Mouse (Mus musculus) lung, embryonic 15.5 days (tissue): Measurements from ENCODE around the gene Slc25a28. TPM values are rescaled to one million over a fixed set of nuclear protein-coding genes. Genes with fewer than 3 reads are reported as not detected.
A peak's percentile ranks its signal among the peaks of the same experiment; 100 is the strongest.

Source experiments
- ATAC-seq: fragments of 200-750 bp; cut with Nextera tagmentation; 2 replicates; pipeline ENCODE4 v1.8.0; 2017; ENCODE audit warnings: moderate number of reproducible peaks, borderline replicate concordance; ENCODE audit not compliant: low FRiP score, low TSS enrichment; ENCODE audit errors: extremely low read depth
- H3K27ac ChIP-seq: fragments of 300-500 bp; sonication (generic); 2 replicates; pipeline ENCODE4 v1.5.1; 2015; ENCODE audit warnings: moderate library complexity, mild to moderate bottlenecking, inconsistent platforms
- H3K27me3 ChIP-seq: fragments of 300-500 bp; sonication (generic); 2 replicates; pipeline ENCODE4 v1.6.1; 2015; ENCODE audit warnings: inconsistent platforms
- H3K36me3 ChIP-seq: fragments of 300-500 bp; sonication (generic); 2 replicates; pipeline ENCODE4 v1.6.1; 2015; ENCODE audit warnings: inconsistent platforms
- H3K4me1 ChIP-seq: fragments of 300-500 bp; sonication (generic); 2 replicates; pipeline ENCODE4 v1.6.1; 2015; ENCODE audit warnings: inconsistent platforms
- H3K4me2 ChIP-seq: fragments of 300-500 bp; sonication (generic); 2 replicates; pipeline ENCODE4 v1.6.1; 2015; ENCODE audit warnings: inconsistent platforms, mild to moderate bottlenecking, moderate library complexity
- H3K4me3 ChIP-seq: fragments of 300-500 bp; sonication (generic); 2 replicates; pipeline ENCODE4 v1.5.1; 2015; ENCODE audit warnings: mild to moderate bottlenecking, inconsistent platforms
- H3K9ac ChIP-seq: fragments of 300-500 bp; sonication (generic); 2 replicates; pipeline ENCODE4 v1.6.1; 2015; ENCODE audit warnings: inconsistent platforms
- H3K9me3 ChIP-seq: fragments of 300-500 bp; sonication (generic); 2 replicates; pipeline ENCODE4 v1.6.1; 2016; ENCODE audit warnings: inconsistent platforms
- whole genome bisulfite sequencing: fragments of 180-500 bp; shearing (Covaris S2); methylation state at CpG from one replicate; pipeline ENCODE4 v1.1.7; 2015; 5-methylcytosine and 5-hydroxymethylcytosine counted together
- polyA plus RNA-seq: library from polyadenylated mRNA; unstranded; fragments of >200 nt; fragmentation: Nextera tagmentation; extraction: Ambion mirVana; gene quantifications from 2 replicates; pipeline ENCODE4 v1.2.1, GENCODE M21; 2015

Slc25a28 gene
- polyA plus RNA-seq, 1 experiment from 2014 or later, result 12.9 TPM

GRCm38 (mm10) chr19:43674316-43674689, 378 bp downstream of the Slc25a28 start:
- Histone ChIP-seq H3K9ac (peak overlapping the region; percentile 90), H3K36me3 (no peaks in the 10 kb centered on the region), H3K27me3 (no peaks in the 10 kb centered on the region), H3K4me1 (peaks cover 23% of the 10 kb centered on the region), H3K4me3 (peak overlapping the region; percentile 93), H3K4me2 (peak overlapping the region; percentile 80), H3K9me3 (no peaks in the 10 kb centered on the region), H3K27ac (peak overlapping the region; percentile 78)
- ATAC-seq, result no peak; the same call in none of the 2 replicates
- 1% methylated on average over 14 of the region's 29 CpGs for WGBS

GRCm38 (mm10) chr19:43673513-43674315, 967 bp downstream of the Slc25a28 start:
- H3K4me2 ChIP-seq, result peak overlapping the region; percentile 80
- WGBS, result 4% methylated on average over 21 of the region's 21 CpGs
- no peaks in the 10 kb centered on the region for H3K27me3 ChIP-seq
- H3K4me3 ChIP-seq, result peak overlapping the region; percentile 93
- peaks cover 23% of the 10 kb centered on the region for H3K4me1 ChIP-seq
- H3K27ac ChIP-seq, result peak overlapping the region; percentile 78; the same call in 1 of the 2 replicates
- H3K9ac ChIP-seq, result peak overlapping the region; percentile 90
- H3K36me3 ChIP-seq, result no peaks in the 10 kb centered on the region
- H3K9me3 ChIP-seq, result no peaks in the 10 kb centered on the region
- no peak for ATAC-seq

GRCm38 (mm10) chr19:43671054-43671453, 3.6 kb downstream of the Slc25a28 start:
- Histone ChIP-seq H3K36me3 (peaks cover 5% of the 10 kb centered on the region; the same call in 1 of the 2 replicates), H3K27ac (no peak overlapping the region), H3K4me1 (peaks cover 17% of the 10 kb centered on the region), H3K4me3 (no peak overlapping the region), H3K9ac (no peak overlapping the region), H3K27me3 (no peaks in the 10 kb centered on the region), H3K4me2 (no peak overlapping the region), H3K9me3 (no peaks in the 10 kb centered on the region)
- no peak for ATAC-seq
- 74% methylated on average over 7 of the region's 7 CpGs for WGBS

GRCm38 (mm10) chr19:43669136-43669759, 5.4 kb downstream of the Slc25a28 start:
- no peak overlapping the region for H3K4me3 ChIP-seq
- no peak overlapping the region for H3K27ac ChIP-seq
- no peaks in the 10 kb centered on the region for H3K9me3 ChIP-seq
- no peak overlapping the region for H3K4me2 ChIP-seq
- peaks cover 13% of the 10 kb centered on the region for H3K4me1 ChIP-seq
- 72% methylated on average over 8 of the region's 8 CpGs for WGBS
- H3K27me3 ChIP-seq, result no peaks in the 10 kb centered on the region
- no peak for ATAC-seq
- H3K9ac ChIP-seq, result no peak overlapping the region
- H3K36me3 ChIP-seq, result peaks cover 10% of the 10 kb centered on the region

- Histone ChIP-seq H3K4me1 (0 out of 2 replicates have a peak, but pooled peaks cover 2% of the 10 kb centered on the region), H3K4me3 (no peak overlapping the region), H3K27me3 (no peaks in the 10 kb centered on the region), H3K4me2 (no peak overlapping the region), H3K9ac (no peak overlapping the region), H3K9me3 (no peaks in the 10 kb centered on the region), H3K27ac (no peak overlapping the region), H3K36me3 (peaks cover 24% of the 10 kb centered on the region)
- ATAC-seq, result no peak
- 65% methylated on average over 4 of the region's 4 CpGs for WGBS
Measured at GRCm38 (mm10) chr19:43667430-43667809, 7.3 kb downstream of the Slc25a28 start.

- Histone ChIP-seq H3K27me3 (no peaks in the 10 kb centered on the region), H3K9me3 (no peaks in the 10 kb centered on the region), H3K9ac (no peak overlapping the region), H3K27ac (no peak overlapping the region), H3K36me3 (peaks cover 24% of the 10 kb centered on the region), H3K4me3 (no peak overlapping the region), H3K4me1 (no peaks in the 10 kb centered on the region), H3K4me2 (no peak overlapping the region)
- ATAC-seq, result no peak
- WGBS, result 83% methylated on average over 22 of the region's 22 CpGs
Measured at GRCm38 (mm10) chr19:43666661-43667429, 7.8 kb downstream of the Slc25a28 start.

GRCm38 (mm10) chr19:43665441-43666048, 9.1 kb downstream of the Slc25a28 start:
- Histone ChIP-seq H3K27ac (no peak overlapping the region), H3K4me3 (no peak overlapping the region), H3K4me2 (no peak overlapping the region), H3K9ac (no peak overlapping the region), H3K36me3 (peaks cover 24% of the 10 kb centered on the region), H3K27me3 (no peaks in the 10 kb centered on the region), H3K9me3 (no peaks in the 10 kb centered on the region), H3K4me1 (no peaks in the 10 kb centered on the region)
- WGBS, result 53% methylated on average over 12 of the region's 12 CpGs
- no peak for ATAC-seq

GRCm38 (mm10) chr19:43663471-43663870, 11.2 kb downstream of the Slc25a28 start:
- Histone ChIP-seq H3K4me2 (no peak overlapping the region), H3K36me3 (peaks cover 24% of the 10 kb centered on the region), H3K4me1 (no peaks in the 10 kb centered on the region), H3K4me3 (no peak overlapping the region), H3K9me3 (no peaks in the 10 kb centered on the region), H3K9ac (no peak overlapping the region), H3K27me3 (no peaks in the 10 kb centered on the region), H3K27ac (no peak overlapping the region)
- WGBS, result 81% methylated on average over 8 of the region's 8 CpGs
- ATAC-seq, result no peak

GRCm38 (mm10) chr19:43662176-43662967, 12.3 kb downstream of the Slc25a28 start:
- H3K4me2 ChIP-seq, result no peak overlapping the region
- no peak overlapping the region for H3K27ac ChIP-seq
- H3K27me3 ChIP-seq, result no peaks in the 10 kb centered on the region; the same call in 1 of the 2 replicates
- no peaks in the 10 kb centered on the region for H3K4me1 ChIP-seq
- peaks cover 24% of the 10 kb centered on the region for H3K36me3 ChIP-seq
- H3K9ac ChIP-seq, result no peak overlapping the region
- no peak for ATAC-seq
- 39% methylated on average over 19 of the region's 19 CpGs for WGBS
- H3K9me3 ChIP-seq, result no peaks in the 10 kb centered on the region
- no peak overlapping the region for H3K4me3 ChIP-seq

GRCm38 (mm10) chr19:43660774-43661173, 13.9 kb downstream of the Slc25a28 start:
- Histone ChIP-seq H3K4me1 (no peaks in the 10 kb centered on the region), H3K9me3 (no peaks in the 10 kb centered on the region)
- 73% methylated on average over 9 of the region's 9 CpGs for WGBS

GRCm38 (mm10) chr19:43659632-43660031, 15.0 kb downstream of the Slc25a28 start:
- Histone ChIP-seq H3K9me3 (no peaks in the 10 kb centered on the region), H3K4me1 (no peaks in the 10 kb centered on the region), H3K4me2 (no peak overlapping the region), H3K4me3 (no peak overlapping the region), H3K27ac (no peak overlapping the region), H3K36me3 (peaks cover 14% of the 10 kb centered on the region), H3K27me3 (no peaks in the 10 kb centered on the region; the same call in 1 of the 2 replicates), H3K9ac (no peak overlapping the region)
- WGBS, result 68% methylated on average over 6 of the region's 6 CpGs
- no peak for ATAC-seq

More at GRCm38 (mm10) chr19:43660774-43661173, 13.9 kb downstream of the Slc25a28 start:
- no peak for ATAC-seq
- no peak overlapping the region for H3K4me2 ChIP-seq
- H3K36me3 ChIP-seq, result peaks cover 18% of the 10 kb centered on the region
- no peak overlapping the region for H3K27ac ChIP-seq
- H3K27me3 ChIP-seq, result no peaks in the 10 kb centered on the region; the same call in 1 of the 2 replicates
- no peak overlapping the region for H3K9ac ChIP-seq
- no peak overlapping the region for H3K4me3 ChIP-seq
